Mouse (Mus musculus): ENCODE results near the gene Map3k20.
A peak's percentile ranks its signal among the peaks of the same experiment; 100 is the strongest.

Gene Map3k20

DNA sequence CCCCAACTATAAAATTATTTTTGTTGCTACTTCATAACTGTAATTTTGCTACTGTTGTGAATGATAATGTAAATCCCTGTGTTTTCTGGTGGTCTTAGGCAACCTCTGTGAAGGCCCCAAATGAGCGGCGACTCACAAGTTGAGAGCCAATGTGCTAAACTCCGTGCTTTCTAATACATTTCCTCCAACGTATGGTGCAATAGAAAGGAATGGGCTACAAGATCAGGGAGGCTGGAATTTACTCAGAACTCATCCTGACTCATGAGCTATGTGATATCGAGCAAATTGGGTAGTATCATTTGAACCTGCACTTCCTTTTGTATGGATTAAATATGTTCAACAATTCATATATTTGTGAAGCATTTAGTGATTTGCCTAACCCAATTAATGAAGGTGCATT, 4.9 kb upstream of the Map3k20 start:
- no peak for DNase-seq (ENCODE audit: low spot score in 2 of 2)

DNA sequence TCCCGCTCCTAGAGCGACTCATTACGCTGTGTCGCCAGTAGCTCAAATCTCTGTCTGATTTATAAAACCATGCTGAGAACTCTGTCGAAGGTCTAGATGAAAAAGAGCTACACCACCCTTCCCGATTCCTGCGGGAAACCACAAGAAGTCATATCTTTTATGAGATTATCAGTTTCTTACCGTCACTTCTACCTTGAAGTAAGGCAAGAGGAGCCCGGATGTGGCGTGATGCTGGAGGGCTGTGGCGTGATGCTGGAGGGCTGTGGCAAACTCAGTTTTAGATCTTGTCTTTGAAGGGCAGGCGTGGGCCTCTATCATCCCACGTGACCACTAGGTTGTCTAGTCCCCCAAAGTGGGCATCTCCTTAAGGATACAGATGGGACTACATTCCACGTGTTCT, 3.5 kb upstream of the Map3k20 start:
- DNase-seq (ENCODE audit: low spot score in 2 of 2): no peak

DNA sequence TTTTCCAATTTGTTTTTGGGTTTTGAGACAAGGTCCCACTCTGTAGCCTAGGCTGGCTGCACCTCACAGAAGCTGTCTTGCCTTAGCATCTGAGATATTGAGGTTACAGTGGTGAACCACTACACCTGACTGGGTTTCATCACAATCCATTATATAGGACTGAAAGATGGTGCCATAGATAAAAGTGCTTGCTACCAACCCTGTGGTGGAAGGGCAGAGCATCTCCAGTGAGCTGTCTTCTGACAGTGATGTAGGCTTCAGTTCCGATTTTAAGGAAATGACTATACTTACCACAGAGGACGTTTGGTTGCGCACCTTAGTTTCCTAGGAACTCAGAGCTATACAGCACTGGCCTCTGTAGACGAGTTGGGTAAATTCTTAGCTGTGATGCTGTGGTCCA, 2.7 kb upstream of the Map3k20 start:
- no peak for DNase-seq (ENCODE audit: low spot score in 2 of 2)

DNA sequence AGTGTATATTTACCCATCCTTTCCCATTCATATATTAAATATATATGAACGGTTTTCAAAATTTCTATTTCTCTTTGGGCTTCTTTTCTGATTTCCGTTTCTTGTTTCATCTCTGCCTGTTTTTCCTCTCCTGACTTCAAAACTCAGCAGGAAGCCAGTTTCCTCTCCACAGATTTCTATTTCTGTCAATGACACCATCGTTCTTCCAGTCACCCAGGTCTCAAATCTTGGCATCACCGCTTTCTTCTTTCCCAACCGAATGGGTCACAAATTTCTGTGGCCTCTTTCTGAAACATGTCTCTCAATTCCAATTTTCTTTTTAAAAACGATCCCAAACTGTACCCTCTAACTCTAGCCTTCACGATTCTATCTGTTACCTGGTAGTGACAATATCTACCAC, 748 bp upstream of the Map3k20 start:
- DNase-seq (ENCODE audit: low spot score in 2 of 2): no peak

DNA sequence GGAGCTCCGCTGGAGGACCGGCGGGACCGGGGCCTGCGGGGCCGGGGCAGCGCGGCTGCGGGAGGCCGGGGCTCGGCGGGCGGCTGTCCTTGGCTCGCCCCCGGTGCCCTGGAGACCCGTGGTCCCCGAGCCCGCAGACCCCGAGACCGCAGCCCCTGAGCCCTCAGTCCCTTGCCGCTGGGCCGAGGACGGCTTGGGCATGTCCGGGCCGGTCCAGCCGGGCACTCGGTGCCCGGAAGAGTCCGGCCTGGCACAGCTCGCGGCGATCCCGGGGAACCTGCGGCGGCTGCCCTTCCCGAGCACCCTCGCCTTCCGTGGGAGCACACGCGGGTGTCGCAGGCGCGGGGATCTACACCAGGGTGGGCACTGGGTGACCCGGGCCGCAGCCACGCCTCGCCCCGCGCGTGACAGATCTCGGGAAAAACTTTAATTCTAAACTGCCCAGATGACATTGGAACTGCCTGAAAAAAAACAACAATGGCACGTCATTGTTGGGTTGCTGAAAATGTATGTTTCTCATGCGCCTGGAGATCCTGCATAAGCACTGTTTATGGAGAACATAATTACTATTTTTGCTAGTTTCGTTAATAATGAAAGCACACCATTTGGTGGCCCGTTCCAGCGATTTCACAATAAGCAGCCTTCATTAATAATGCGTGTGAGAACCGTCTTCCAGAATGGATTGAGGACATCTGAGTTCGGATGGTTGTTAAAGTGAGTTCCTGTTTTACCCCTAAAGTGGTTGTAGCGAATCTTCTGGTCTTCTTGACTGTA, 638 bp downstream of the Map3k20 start:
- DNase-seq (ENCODE audit: low spot score in 2 of 2): peak; percentile 54 to 78

DNA sequence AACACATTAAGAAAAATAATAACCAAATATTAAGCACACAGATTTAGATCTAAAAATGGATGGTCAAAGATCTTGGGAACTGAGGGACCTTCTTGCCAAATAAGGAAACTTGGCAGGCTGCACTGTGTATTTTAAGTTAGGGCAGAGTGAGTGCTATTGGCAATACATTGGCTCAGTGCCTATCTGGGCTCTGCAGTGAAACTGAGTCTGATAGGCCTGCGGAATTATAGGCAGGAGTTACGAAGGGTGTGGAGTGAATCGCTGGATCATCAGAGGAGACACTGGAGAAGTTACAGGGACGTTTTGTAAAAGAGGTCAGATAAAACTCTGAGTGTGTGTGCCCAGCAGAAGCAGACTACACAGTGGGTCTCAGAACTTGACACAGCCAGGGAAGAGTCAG, 1.7 kb downstream of the Map3k20 start:
- DNase-seq (ENCODE audit: low spot score in 2 of 2): peak; percentile 68 to 83

DNA sequence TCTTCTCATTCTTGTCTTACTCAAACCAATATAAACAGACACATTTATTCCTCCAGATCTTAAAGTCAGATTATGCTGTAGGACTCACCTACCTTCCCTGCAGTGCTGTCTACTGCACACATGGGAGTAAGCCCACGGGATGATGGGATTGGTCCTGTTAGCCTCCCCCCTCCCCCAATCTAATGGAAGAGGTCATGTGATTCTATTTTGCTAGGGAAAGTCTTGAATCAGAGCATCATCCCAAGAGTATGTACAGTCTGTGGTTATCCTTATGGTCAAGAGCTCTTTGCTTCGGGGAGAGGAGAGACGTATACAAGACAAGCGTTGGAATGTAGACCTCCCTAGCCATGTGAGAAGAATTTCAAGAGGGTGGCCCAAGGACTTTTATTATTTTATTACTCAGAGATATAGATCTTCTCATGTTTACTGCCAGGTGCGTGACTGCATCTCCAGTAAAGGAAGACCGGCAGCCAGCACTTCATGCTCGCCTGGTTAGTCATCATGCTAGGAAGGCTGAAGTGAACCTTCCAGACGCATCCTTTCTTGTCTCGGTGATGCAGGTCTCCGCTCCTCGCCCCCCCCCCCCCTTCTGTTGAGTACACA, 3.6 kb downstream of the Map3k20 start:
- no peak for DNase-seq (ENCODE audit: low spot score in 2 of 2)

DNA sequence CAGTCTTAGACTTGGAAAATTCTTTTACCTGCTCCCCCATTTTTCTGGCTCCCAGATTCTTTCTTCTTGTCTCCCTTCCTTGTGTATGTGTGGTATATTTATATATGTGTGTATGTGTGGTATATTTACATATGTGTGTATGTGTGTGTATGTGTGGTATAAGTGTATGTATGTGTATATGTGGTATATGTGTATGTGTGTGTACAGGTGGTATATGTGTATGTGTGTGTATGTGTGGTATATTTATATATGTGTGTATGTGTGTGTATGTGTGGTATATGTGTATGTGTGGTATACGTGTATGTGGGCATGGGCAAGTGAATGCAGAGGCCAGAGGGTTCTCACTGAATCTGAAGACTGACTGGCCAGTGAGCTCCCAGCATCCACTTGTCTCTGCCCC, 5.7 kb downstream of the Map3k20 start:
- no peak for DNase-seq (ENCODE audit: low spot score in 2 of 2)

DNA sequence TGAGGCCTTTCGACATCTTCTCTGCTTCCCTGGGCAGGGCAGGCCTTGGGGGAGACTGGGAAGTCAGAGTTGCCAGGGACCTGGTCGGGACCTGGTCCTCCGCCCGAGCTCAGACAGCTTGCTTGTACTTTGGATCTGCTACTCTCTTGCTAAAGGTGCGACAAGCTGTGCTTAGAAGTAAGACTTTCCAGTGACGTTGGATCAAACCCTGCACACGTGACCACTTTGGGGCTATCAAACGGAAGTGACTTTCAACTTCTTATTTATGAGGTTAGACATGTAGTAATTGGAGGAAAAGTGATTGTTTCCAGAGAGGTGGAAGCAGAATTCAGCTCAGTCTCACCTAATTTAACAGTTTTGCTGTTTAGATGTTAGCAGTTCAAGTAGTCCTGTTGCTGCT, 7.1 kb downstream of the Map3k20 start:
- no peak for DNase-seq (ENCODE audit: low spot score in 2 of 2)

DNA sequence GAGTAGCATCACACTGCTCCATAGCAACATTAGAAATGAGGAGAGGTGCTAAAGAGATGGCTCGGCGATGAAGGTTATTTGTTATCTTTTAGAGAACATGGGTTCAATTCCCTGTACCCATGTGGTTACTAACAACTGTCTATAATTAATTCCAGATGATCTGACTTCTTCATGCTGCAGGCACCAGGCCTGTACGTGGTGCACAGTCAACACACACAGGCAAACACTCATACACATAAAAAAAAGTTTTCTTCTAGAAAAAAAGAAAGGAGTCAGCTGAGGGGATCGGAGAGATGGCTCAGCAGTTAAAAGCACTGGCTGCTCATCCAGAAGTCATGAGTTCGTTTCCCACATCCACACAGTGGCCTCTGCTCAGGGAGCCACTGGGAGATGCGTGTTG, 9.6 kb downstream of the Map3k20 start:
- no peak for DNase-seq (ENCODE audit: low spot score in 2 of 2)

DNA sequence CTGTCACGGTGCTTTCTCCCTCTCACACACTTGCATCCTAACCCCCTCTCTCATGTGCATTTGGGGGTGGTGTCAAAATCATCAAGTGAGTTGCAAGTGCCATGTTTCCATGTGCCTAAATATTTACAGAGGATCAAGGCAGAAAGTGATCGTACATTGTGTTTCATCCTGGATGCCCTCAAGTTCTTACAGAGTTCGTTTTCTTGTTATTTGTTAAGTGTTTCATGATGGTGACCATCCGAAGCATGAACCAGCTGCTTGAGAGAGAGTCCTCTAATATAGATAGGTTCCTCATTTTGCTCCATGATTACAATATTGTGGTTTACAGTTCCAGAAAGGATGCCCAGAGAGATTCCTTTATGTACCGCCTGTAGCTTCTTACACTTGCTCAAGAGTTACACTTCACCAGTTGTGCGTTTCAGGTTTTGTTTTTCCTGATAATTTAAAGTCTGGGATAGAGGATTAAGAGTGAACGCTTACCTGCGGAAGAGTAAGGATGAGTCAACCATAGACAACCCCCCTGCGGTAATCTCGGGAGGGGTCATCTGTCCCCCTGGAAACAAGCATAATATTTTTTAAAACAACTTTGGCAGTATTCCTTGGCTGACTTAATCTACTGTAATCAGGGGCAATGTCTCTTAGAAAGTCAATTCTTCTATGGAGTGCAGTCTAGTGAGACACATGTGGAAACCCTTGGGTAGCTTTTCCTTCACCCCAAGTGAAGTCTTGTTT, 11.7 kb downstream of the Map3k20 start:
- no peak for DNase-seq (ENCODE audit: low spot score in 2 of 2)

DNA sequence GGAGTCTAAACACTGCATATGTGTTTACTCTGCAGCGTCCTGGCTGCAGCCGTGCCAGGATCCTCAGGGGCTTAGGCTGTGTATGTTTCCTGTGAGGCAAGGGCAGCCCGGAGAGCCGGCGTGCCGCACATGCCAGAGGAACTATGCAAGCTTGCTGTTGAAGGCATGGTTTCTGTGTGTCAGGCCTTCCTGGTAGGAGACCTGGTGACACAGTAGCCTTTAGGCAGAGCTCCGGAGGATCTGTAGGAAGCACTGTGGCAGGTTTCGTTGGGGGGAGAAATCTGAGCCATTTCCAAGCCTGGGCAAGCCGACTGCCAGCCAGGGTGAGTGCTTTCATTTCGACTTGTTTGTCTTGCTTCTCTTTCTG, 12.3 kb downstream of the Map3k20 start:
- DNase-seq (ENCODE audit: low spot score in 2 of 2): no peak

DNA sequence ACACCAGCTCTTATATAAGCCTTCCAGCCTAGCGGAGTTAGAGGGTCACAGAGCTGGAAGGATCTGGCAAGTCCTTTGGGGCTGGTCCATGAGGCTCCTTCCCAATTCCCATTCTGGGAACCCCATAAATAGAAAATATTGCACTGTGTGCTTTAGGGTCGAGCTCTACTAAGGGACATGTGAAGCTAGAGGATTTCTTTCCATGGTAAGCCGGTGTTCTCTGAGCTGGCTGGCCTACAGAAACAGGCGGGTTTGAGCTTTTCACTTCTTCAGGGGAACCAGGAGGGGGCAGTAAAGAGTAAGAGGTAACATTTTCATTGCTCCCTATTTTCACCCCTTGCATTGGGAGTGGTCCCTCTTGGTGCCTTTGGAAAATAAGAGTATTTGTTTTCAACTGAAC, 13.0 kb downstream of the Map3k20 start:
- DNase-seq (ENCODE audit: low spot score in 2 of 2): no peak

DNA sequence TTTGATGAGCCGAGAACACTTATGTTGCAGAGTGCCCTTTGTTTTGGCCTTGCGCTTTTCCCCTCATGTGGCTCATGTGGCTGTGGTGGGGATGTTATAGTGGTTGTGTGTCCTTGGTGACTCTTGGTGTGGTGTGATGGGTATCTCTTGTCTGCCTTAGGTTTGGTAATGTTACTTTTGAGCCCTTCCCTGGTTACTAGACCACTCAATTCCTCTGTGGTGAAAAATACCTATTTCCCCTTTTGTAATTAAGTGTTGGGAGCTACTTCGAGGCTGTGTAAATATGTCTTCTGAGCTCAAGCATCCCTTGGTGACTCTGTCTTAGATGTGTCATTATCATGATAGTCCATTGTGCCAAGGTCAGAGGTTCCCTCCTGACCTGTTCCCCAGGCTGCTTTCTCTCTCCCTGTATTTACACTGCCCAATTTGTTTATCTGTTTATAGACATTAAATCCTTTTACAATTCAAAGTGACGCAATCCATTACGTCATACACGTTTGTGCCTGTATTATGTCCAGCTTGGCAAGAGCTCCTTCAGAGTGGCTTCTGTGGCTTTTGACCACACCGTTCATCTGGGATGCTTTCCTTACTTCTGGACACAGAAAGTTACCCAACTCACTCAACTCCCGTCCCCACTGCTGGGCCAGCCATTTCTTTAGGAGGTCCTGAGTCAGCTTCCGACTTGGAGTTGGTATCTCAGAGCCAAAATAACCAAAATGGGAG, 15.9 kb downstream of the Map3k20 start:
- no peak for DNase-seq (ENCODE audit: low spot score in 2 of 2)

DNA sequence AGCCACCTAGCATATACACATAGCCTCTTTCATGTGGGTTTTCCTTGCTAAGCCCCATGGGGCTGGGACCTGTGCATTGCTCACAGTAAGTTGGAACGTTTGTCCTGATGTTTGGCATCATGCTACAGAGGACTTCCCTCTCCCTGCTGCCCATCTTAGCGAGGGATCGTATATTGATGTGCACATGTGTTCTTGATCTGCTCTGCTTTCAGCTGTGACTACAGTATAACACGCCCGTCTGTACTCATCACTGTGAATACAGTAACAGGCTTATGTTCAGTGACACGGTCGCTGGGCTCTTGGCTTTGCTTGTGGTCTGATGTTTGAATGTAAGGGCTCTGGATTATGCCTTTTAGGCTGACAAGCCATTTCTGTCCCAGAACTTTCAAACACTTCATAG, 20.3 kb downstream of the Map3k20 start:
- no peak for DNase-seq (ENCODE audit: low spot score in 2 of 2)

DNA sequence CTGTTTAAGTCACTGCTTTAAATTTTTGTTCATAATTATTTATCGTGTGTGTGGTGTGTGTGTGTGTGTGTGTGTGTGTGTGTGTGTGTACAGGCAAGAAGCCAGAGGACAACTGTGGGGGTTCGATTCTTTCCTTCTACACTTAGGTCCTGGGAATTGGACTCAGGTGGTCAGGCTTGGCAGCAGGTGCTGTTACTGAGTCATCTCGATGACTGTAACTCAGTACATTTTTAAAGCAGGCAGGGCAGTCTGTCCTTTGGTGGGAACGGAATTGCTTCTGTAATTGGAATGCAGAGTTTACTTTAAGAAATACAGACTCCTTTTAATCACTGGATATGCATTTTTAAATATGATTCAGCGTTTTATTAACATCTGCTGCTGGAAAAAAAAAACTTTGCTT, 22.9 kb downstream of the Map3k20 start:
- no peak for DNase-seq (ENCODE audit: low spot score in 2 of 2)

DNA sequence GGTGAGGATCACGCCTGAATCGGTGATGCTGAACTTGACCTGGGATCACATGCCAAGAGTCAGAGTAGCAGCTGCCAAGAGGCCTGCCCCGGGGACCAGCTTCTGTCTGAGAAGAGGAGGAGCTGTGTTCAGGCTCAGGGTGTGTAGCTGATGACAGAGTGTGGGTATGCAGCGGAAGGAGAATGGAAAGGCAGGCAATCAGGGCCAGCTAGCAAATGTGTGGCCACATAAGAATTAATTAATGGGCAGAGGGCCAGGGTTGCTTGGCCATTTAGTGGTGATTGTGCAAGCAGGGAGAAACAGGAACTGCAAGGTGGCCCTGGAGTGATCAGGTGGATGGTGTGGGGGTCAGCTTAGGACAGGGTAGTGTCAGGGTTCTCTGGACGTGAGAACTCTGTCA, 23.5 kb downstream of the Map3k20 start:
- no peak for DNase-seq (ENCODE audit: low spot score in 2 of 2)

DNA sequence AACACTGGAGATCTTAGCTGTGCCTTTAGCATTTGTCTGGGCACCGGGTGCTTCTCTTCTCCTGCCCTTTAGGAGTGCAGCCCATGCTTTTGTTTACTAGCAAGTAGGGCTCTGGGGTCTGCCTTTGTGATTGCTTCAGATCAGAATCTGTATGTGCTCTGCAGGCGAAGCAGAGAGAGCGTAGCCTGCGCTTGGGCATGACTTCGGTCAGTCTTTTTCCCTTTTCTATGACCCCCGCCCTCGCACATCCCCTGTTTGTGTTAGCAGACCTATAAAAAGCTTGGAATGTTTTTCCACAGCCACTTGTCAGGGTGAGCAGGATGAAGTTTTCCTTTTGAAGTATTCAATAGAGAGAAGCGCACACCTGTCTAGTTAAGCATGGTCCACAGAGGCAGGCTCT, 26.0 kb downstream of the Map3k20 start:
- DNase-seq (ENCODE audit: low spot score in 2 of 2): no peak

DNA sequence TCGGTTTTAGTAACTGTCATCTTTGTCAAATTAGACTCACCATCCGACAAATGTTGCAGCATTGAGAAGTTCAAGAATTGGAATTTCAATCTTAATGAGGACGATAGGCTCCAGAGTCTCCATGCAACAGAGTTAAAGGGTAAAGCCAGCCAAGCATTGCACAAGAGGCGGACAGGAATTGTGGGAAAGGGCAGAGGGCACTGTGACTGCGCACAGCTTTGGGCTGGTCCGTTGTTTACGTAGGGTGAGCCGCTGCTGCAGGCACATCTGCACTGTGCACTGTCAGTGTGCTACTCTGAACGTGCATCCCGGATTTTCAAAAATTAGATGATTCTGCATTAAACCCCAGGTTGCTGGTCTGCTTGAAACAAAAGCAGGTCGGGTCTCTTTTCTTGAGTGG, 27.9 kb downstream of the Map3k20 start:
- DNase-seq (ENCODE audit: low spot score in 2 of 2): no peak

DNA sequence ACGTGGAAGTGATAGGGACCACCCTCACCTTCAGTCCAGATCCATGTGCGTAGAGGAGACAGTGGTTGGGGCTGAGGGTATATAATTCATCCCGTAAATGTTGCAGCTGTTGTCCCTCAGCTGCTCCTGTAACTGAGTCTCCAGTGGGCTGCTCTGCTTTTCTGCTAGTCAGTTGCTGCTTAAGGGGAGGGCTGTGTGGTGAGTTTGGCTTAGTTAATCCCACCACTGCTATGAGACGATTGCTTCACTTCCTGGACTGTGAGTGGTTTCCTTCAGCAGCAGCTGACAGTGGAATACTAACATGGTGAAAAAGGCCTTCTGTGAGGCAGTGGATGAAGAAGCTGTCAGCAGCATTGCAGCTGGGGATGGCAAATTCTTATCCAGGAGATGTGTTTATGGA, 33.0 kb downstream of the Map3k20 start:
- DNase-seq (ENCODE audit: low spot score in 2 of 2): no peak

DNA sequence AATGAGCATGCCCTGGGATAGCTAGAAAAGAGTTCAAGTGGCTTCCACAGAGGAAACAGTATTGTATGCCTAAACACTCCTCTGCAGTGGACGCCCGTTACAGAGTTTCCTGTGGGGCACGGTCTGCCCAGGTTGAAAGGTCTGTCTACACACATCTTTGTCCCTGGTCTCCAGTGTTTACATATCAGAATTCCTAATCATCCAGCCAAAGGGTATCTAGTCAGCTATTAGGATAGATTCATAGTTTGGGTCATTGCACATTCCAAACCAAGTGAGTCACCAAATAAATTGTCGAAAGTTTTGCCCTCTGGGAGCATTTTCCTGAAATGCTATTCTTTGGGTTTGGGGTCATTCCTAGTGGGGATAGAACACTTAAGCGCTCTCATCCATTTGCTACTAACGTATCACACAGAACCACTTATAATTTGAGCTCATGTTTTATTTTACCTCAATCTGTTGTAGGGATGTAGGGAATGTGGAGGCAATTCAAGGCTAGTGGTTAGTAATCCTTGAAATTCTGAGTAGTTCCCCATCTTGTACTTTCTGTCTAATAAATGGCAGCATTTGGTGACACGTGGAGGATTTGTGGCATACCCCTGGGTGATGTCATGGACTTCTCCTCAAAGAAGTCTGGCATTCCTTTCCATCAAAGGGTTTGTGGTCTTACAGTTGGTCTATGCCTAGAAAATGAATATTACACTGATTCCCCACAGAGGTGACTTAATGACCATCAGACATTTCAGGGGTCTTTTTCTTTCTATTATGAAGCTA, 33.8 kb downstream of the Map3k20 start:
- DNase-seq (ENCODE audit: low spot score in 2 of 2): no peak

DNA sequence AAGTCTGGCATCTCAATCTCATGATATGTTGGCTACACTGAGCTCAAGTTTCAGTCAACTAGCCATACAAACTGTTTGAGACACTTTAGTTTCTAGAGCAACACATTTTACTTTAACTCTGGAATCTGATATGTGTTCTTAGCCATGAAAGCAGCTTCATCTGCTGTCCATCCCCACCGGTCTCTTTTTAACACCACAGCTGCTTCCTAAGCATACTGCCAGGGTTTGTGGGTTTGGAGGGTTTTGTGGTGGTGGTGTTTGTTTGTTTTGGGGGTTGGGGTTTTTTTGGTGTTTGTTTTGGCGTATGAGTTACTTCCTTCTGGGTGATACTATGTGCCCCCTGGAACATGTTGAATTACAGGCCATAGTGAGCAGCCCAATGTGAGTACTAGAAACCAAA, 35.2 kb downstream of the Map3k20 start:
- DNase-seq (ENCODE audit: low spot score in 2 of 2): no peak

All from spleen, postnatal 10 days (tissue).